Mouse (Mus musculus): ENCODE results near the gene Ugt1a7c.

DNA sequence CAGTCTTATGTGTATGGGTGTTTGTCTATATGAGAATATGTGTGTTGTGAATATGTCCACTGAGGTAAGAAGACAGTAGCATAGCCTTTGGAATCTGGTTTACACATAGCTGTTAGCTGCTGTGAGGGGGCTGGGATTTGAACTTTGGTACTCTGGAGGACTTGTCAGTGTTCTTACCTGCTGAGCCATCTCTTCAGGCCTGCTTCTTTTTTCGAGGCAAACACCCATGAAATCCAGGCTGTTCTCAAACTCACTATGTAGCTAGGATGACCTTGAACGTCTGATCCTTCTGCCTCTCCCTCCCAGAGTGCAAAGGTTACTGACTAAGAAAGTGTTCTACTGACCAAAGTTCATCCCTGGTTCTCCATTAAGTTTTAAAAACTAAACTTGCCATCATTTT lies 10.8 kb downstream of the Ugt1a7c start:
- no peak for TF ChIP-seq POLR2A (IDR thresholded peaks at IDR 0.05; ENCODE audit: borderline replicate concordance, low read depth, low read length)
- no peak for TF ChIP-seq CTCF (IDR thresholded peaks at IDR 0.05; ENCODE audit: low read depth, low read length)

All from bone marrow macrophage, adult 2 months (primary cell).